27 mouse cellular contexts compared by ENCODE assay signal in the genomic region with DNA sequence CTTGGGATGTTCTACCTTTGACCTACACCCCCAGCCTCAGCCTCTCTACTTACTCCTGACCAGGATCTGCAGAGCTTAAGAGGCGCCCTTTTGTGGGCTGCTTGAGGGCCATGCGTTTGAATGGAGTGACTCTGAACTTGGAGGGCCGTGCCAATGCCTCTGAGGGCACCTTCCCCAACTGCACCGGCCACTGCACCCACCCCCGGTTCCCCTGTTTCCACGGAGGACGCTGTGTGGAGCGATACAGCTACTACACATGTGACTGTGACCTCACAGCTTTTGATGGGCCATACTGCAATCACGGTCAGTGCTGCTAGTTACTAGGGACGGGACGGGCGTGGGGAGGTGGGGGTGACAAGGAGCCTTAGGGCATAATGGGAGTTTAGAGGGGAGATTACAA. TPM values are rescaled to one million over a fixed set of nuclear protein-coding genes. Genes with fewer than 3 reads are reported as not detected.
"Had no signal": no experiment of that assay in that cellular context is flagged by ENCODE, and none has a peak within 500 bp of the region (broad histone marks: within the 10 kb centered on the region; RNA-seq: fewer than 3 reads in every experiment).

No protein-coding gene starts in this region.

- ATAC-seq: midbrain, embryonic 15.5 days had no signal

- H3K9ac ChIP-seq: kidney, embryonic 15.5 days; liver, embryonic 13.5 days; midbrain, embryonic 12.5 days; midbrain, embryonic 15.5 days; neural tube, embryonic 13.5 days; stomach, embryonic 15.5 days had no signal

- H3K27ac ChIP-seq: kidney, embryonic 15.5 days; left cerebral cortex, adult 2 months; liver, embryonic 13.5 days; midbrain, embryonic 12.5 days; midbrain, embryonic 15.5 days; neural tube, embryonic 13.5 days; stomach, embryonic 15.5 days had no signal

- H3K9me3 ChIP-seq: kidney, embryonic 15.5 days; liver, embryonic 13.5 days; midbrain, embryonic 12.5 days; midbrain, embryonic 15.5 days; neural tube, embryonic 13.5 days; stomach, embryonic 15.5 days had no signal

- H3K27me3 ChIP-seq: kidney, embryonic 15.5 days; midbrain, embryonic 15.5 days; stomach, embryonic 15.5 days had no signal

- H3K4me2 ChIP-seq: kidney, embryonic 15.5 days; liver, embryonic 13.5 days; midbrain, embryonic 12.5 days; midbrain, embryonic 15.5 days; neural tube, embryonic 13.5 days; stomach, embryonic 15.5 days had no signal

- H3K36me3 ChIP-seq: liver, embryonic 13.5 days; midbrain, embryonic 12.5 days had no signal

- DNase-seq: kidney, postnatal 10 days; kidney, postnatal 36 days; layer of hippocampus, postnatal 36 days; left cerebral cortex, postnatal 4 days; liver, embryonic 13.5 days; lung, adult 2 months; lung, postnatal 14 days; lung, postnatal 4 days; retina, postnatal 1 day; right cerebral cortex, postnatal 25 days; spleen, adult 18-20 months; thymus, adult 2 months; thymus, postnatal 14 days; thymus, postnatal 4 days had no signal

- H3K4me3 ChIP-seq: kidney, embryonic 15.5 days; left cerebral cortex, adult 2 months; liver, embryonic 13.5 days; midbrain, embryonic 12.5 days; midbrain, embryonic 15.5 days; myocyte; neural tube, embryonic 13.5 days; stomach, embryonic 15.5 days had no signal

RNA-seq across cellular contexts. Expression of gene Ccr10, which starts 9.7 kb away (rescaled TPM):
- total RNA-seq: layer of hippocampus, postnatal 10 days; layer of hippocampus, postnatal 36 days; left cerebral cortex, postnatal 4 days; liver, adult 2 months; megakaryocyte progenitor cell, adult 5-6 weeks; megakaryocyte-erythroid progenitor cell, adult 5-6 weeks; neutrophil, adult 5-6 weeks had no signal
- polyA plus RNA-seq: liver, embryonic 13.5 days had no signal

RNA-seq across cellular contexts. Expression of gene Plekhh3, which starts 13.8 kb away (rescaled TPM):
- total RNA-seq: megakaryocyte-erythroid progenitor cell, adult 5-6 weeks had no signal

RNA-seq across cellular contexts. Expression of gene Cntnap1, which starts 14.7 kb away (rescaled TPM):
- total RNA-seq: megakaryocyte-erythroid progenitor cell, adult 5-6 weeks; neutrophil, adult 5-6 weeks had no signal

RNA-seq across cellular contexts. Expression of gene Tubg2, which starts 29.3 kb away (rescaled TPM):
- total RNA-seq: liver, adult 2 months; megakaryocyte progenitor cell, adult 5-6 weeks; megakaryocyte-erythroid progenitor cell, adult 5-6 weeks; monocyte, adult 5-6 weeks had no signal
